Mouse (Mus musculus) gastrocnemius, adult 2 months (tissue): ENCODE results near the gene Tango6. TPM values are rescaled to one million over a fixed set of nuclear protein-coding genes. Genes with fewer than 3 reads are reported as not detected.

ENCODE experiments used
- DNase-seq: peaks from one replicate; pipeline ENCODE4 v3.0.0; 2022
- H3K27ac ChIP-seq: fragments of 200-600 bp; 2 replicates; pipeline ENCODE4 v1.8.1; 2022; ENCODE audit warnings: mild to moderate bottlenecking
- H3K4me3 ChIP-seq: fragments of 200-600 bp; 2 replicates; pipeline ENCODE4 v1.8.1; 2022; ENCODE audit warnings: mild to moderate bottlenecking, moderate library complexity
- CTCF ChIP-seq: fragments of 200-600 bp; IDR thresholded peaks from 2 replicates; pipeline ENCODE4 v1.8.1; 2022; ENCODE audit warnings: antibody characterized with exemption, mild to moderate bottlenecking, moderate library complexity
- intact Hi-C: fragments of 180-260 bp; cut with DNase I; formaldehyde crosslinking; loops from one replicate; pipeline ENCODE4 v1.15.1; 2025
- total RNA-seq, 2 experiments: library from RNA; stranded (reverse); gene quantifications; 2 replicates each; pipeline ENCODE4 v1.2.3; 2021

Tango6 gene
- total RNA-seq, 2 experiments from 2014 or later, result 12.2 to 12.7 TPM

DNA sequence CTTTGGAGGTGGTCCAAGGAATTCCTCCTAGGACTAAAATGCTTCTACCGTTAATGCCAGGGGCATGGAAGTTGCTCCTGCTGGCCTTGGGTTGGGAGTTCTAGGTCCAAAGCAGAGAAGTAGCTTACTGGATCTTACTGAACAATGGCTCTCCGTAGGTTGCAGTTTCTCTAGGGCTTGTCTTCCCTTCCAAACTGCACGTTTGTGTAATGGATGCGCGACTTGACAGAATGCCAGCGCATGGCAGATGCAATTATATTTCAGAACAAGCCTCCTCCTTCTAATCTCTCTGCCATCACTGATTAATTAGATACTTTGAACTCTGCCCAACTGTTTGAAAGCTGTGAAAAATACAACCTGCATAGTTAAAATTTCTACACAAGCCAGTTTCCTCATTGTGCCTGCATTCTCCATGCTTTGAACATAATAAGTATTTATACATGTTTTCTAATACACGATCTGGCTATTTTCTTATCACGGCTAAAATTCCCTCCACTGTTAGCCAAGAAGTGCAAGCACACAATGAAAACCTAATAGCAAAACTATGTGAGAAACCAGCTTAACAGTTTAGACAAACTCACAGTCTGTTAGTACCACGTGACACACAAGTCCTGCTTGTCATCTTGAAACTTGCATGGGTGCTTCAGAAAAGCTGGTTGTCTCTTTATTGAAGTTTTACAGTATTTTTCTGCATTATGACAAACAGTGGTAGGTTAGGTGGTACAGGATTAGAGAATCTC is 133.7 kb downstream of the Tango6 start:
- H3K27ac ChIP-seq, result no peak overlapping the region
- H3K4me3 ChIP-seq, result no peak overlapping the region
- no peak for TF ChIP-seq CTCF
- no peak for DNase-seq
- intact Hi-C loops, result no loop called here

DNA sequence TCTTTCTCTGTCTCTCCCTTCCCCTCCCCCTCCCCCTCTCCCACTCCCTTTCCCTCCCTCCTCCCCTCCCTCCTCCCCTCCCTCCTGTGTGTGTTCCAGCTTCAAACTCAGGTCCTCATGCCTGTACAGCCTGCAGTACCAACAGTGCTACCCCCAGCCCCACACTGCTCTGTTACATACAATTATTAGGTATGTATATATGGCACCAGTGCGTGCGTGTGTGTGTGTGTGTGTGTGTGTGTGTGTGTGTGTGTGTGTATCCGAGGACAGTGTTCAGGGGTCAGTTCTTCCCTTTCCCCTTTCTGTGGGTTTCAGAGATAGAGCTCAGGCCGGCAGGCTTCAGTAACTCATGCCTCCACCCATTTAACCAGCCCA is 134.3 kb downstream of the Tango6 start:
- DNase-seq, result no peak

GRCm38 (mm10) chr8:106818626-106819515 is 136.0 kb downstream of the Tango6 start:
- intact Hi-C loops, result no loop called here
- DNase-seq, result no peak
- H3K27ac ChIP-seq, result peak overlapping the region; percentile 49; the same call in 1 of the 2 replicates
- H3K4me3 ChIP-seq, result no peak overlapping the region
- no peak for TF ChIP-seq CTCF

More for the DNA sequence above, 134.3 kb downstream of the Tango6 start:
- Histone ChIP-seq H3K27ac (no peak overlapping the region), H3K4me3 (no peak overlapping the region)
- intact Hi-C loops, result no loop called here
- TF ChIP-seq CTCF, result no peak

- TF ChIP-seq CTCF, result no peak
- H3K4me3 ChIP-seq, result no peak overlapping the region
- intact Hi-C loops, result no loop called here
- DNase-seq, result no peak
- peak overlapping the region; percentile 49; the same call in 1 of the 2 replicates for H3K27ac ChIP-seq
Observed at GRCm38 (mm10) chr8:106819581-106819980, 136.7 kb downstream of the Tango6 start.

DNA sequence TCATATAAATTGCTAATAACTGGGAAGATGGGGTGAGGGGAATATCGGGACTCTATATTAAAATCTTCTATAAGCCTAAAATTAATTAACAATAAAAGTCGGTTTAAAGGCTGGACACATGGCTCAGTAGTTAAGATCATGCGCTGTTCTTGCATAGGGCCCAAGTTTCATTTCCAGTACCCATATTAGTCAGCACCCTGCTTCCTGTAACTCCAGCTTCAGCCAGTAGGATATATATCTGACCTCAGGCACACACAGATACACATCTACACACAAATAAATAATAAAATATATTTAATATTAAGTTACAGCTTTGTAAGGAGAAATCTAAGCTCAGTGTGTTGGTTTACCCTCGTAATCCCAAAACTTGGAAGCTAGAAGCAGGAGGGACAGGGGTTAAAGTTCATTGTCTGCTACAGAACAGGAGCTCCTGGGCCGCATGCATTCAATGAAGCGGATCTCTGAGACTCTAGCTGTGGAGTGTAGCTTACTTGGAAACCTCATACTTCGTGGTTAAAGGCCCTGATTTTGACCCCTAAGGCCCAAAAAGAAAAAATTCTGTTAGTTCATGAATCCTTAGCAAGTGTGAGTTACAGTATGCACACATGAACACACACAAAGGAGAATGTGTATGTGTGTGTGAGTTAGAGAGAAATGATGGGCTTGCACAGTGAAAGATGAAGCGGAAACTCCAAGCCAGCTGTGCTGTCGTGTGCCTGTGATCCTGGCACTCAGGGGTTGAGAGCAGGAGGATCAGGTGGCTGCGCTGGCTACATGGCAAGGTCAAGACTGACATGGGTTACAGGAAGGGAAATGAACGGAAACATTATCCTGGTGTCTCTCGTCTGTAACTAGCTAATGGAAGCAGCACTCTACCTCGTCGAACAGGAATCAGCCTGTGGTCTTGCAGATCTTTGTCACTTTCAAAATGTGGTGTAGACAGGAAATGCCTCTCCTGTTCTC is 138.0 kb downstream of the Tango6 start:
- DNase-seq, result peak; percentile 76
- intact Hi-C loops, result no loop called here
- no peak for TF ChIP-seq CTCF
- peak overlapping the region; percentile 53 for H3K4me3 ChIP-seq
- peak overlapping the region; percentile 84 for H3K27ac ChIP-seq

GRCm38 (mm10) chr8:106828921-106829320 is 146.1 kb downstream of the Tango6 start:
- no peak overlapping the region for H3K27ac ChIP-seq
- TF ChIP-seq CTCF, result no peak
- intact Hi-C loops, result no loop called here
- no peak for DNase-seq
- no peak overlapping the region for H3K4me3 ChIP-seq

- intact Hi-C loops, result no loop called here
- H3K4me3 ChIP-seq, result no peak overlapping the region
- peak; percentile 42 for DNase-seq
- TF ChIP-seq CTCF, result no peak
- no peak overlapping the region for H3K27ac ChIP-seq
Observed at GRCm38 (mm10) chr8:106829526-106830045, 146.7 kb downstream of the Tango6 start.

GRCm38 (mm10) chr8:106834899-106835298 is 152.0 kb downstream of the Tango6 start:
- intact Hi-C loops, result loop anchor here (5.0 kb wide), 1 partner anchor 37 kb away; the partner anchor contains the start of gene Has3
- no peak overlapping the region for H3K27ac ChIP-seq

GRCm38 (mm10) chr8:106836525-106836924 is 153.7 kb downstream of the Tango6 start:
- TF ChIP-seq CTCF, result no peak
- intact Hi-C loops, result loop anchor here (5.0 kb wide), 1 partner anchor 36 kb away; the partner anchor contains the start of gene Has3
- no peak overlapping the region for H3K4me3 ChIP-seq
- no peak overlapping the region for H3K27ac ChIP-seq
- no peak for DNase-seq

More at GRCm38 (mm10) chr8:106834899-106835298, 152.0 kb downstream of the Tango6 start:
- TF ChIP-seq CTCF, result no peak
- DNase-seq, result no peak
- no peak overlapping the region for H3K4me3 ChIP-seq

DNA sequence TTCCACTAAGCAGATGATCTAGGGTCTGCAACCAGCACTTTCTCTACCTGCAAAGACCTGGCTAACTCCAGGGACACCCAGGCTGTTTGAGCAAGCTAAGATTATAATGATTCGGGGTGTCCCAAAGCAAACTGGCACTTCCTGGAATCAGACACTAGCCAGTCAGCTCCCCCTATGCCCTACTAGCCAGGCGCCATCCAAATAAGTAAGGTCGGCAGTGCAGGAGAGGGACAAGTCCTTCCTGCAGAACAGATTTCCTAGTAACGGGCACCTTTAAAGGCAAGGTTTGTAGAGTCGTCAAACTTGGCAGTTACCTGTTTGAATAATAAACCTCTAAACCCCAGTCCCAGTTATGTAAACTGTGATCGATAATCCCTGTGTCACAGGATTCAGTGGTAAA is 155.9 kb downstream of the Tango6 start:
- DNase-seq, result no peak
- Histone ChIP-seq H3K27ac (peak overlapping the region; percentile 84), H3K4me3 (peak overlapping the region; percentile 51)
- intact Hi-C loops, result loop anchor here (5.0 kb wide), 1 partner anchor 33 kb away; the partner anchor contains the start of gene Has3
- TF ChIP-seq CTCF, result no peak

GRCm38 (mm10) chr8:106839209-106840001 is 156.5 kb downstream of the Tango6 start:
- no peak for TF ChIP-seq CTCF
- intact Hi-C loops, result loop anchor here (5.0 kb wide), 1 partner anchor 33 kb away; the partner anchor contains the start of gene Has3
- DNase-seq, result peak; percentile 37
- H3K27ac ChIP-seq, result peak overlapping the region; percentile 84
- peak overlapping the region; percentile 51 for H3K4me3 ChIP-seq
